Mouse (Mus musculus) liver, embryonic 15.5 days (tissue): ENCODE results near the gene Naaladl2. TPM values are rescaled to one million over a fixed set of nuclear protein-coding genes. Genes with fewer than 3 reads are reported as not detected.

Experiments
- ATAC-seq: fragments of 200-750 bp; cut with Nextera tagmentation; 2 replicates; pipeline ENCODE4 v1.8.0; 2017; ENCODE audit warnings: moderate number of reproducible peaks, mild to moderate bottlenecking, moderate library complexity; ENCODE audit not compliant: insufficient read depth
- H3K27ac ChIP-seq: fragments of 300-500 bp; sonication (generic); replicated peaks from 2 replicates; pipeline ENCODE4 v1.5.1; 2015; ENCODE audit warnings: mild to moderate bottlenecking, inconsistent platforms
- H3K27me3 ChIP-seq: fragments of 300-500 bp; sonication (generic); 2 replicates; pipeline ENCODE4 v1.6.1; 2015; ENCODE audit warnings: mild to moderate bottlenecking, inconsistent platforms
- H3K36me3 ChIP-seq: fragments of 300-500 bp; sonication (generic); replicated peaks from 2 replicates; pipeline ENCODE4 v1.6.1; 2015; ENCODE audit warnings: moderate library complexity, mild to moderate bottlenecking, inconsistent platforms
- H3K4me1 ChIP-seq: fragments of 300-500 bp; sonication (generic); replicated peaks from 2 replicates; pipeline ENCODE4 v1.6.1; 2015; ENCODE audit warnings: inconsistent platforms
- H3K4me2 ChIP-seq: fragments of 300-500 bp; sonication (generic); 2 replicates; pipeline ENCODE4 v1.6.1; 2015; ENCODE audit warnings: moderate library complexity, mild to moderate bottlenecking, inconsistent platforms
- H3K4me3 ChIP-seq: fragments of 300-500 bp; sonication (generic); replicated peaks from 2 replicates; pipeline ENCODE4 v1.5.1; 2015; ENCODE audit warnings: mild to moderate bottlenecking, inconsistent platforms
- H3K9ac ChIP-seq: fragments of 300-500 bp; sonication (generic); 2 replicates; pipeline ENCODE4 v1.6.1; 2015; ENCODE audit warnings: moderate library complexity, mild to moderate bottlenecking, inconsistent platforms
- H3K9me3 ChIP-seq: fragments of 300-500 bp; sonication (generic); replicated peaks from 2 replicates; pipeline ENCODE4 v1.6.1; 2016; ENCODE audit warnings: inconsistent platforms
- WGBS: fragments of 180-500 bp; shearing (Covaris S2); methylation state at CpG from one replicate; pipeline ENCODE4 v1.1.7; 2015; ENCODE audit warnings: mixed read lengths; ENCODE audit not compliant: insufficient replicate concordance; 5-methylcytosine and 5-hydroxymethylcytosine counted together
- polyA plus RNA-seq: library from polyadenylated mRNA; unstranded; fragments of >200 nt; fragmentation: Nextera tagmentation; extraction: Ambion mirVana; gene quantifications from 2 replicates; pipeline ENCODE4 v1.2.1, GENCODE M21; 2015

Gene Naaladl2
- polyA plus RNA-seq, 1 experiment from 2014 or later = 0.22 TPM

- Histone ChIP-seq H3K27me3 (no peaks in the 10 kb centered on the region), H3K36me3 (no peaks in the 10 kb centered on the region), H3K9ac (no peak overlapping the region), H3K4me3 (no peak overlapping the region), H3K4me2 (no peak overlapping the region), H3K4me1 (no peaks in the 10 kb centered on the region), H3K27ac (no peak overlapping the region), H3K9me3 (no peaks in the 10 kb centered on the region)
- 36% methylated on average over 4 of the region's 4 CpGs for WGBS
- no peak for ATAC-seq
Measured at GRCm38 (mm10) chr3:24079761-24080160, 1064.3 kb downstream of the Naaladl2 start.

DNA sequence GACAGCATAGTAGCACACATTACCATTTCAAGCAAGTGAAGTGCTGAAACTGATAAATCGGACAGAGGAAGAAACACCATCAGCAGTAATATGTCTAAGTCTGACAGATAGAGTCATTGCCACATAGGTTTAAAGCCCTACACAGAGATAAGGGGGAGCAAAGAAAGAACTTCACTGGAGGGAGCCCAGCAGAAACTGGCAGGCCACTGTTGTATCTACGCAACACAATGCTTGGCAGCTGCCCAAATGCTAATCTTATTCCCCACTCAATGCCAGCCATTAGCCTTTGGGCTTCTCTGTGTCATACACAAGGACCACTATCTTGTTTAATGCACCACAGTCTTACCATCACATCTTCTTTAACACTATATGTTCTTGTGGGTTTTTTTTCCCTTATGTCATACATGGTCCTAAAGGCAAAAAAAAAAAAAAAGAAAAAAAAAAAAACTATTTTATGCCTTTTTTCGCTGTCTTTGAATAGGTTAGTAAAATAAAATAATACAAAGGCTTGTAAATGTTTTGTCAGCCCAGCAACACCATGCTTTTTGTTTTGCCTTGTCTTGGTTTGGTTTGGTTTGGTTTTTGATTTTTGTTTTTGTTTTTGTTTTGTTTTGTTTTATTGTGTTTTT, 1072.8 kb downstream of the Naaladl2 start:
- Histone ChIP-seq H3K27me3 (no peaks in the 10 kb centered on the region), H3K4me2 (no peak overlapping the region), H3K9me3 (no peaks in the 10 kb centered on the region), H3K4me3 (no peak overlapping the region), H3K9ac (no peak overlapping the region), H3K36me3 (no peaks in the 10 kb centered on the region), H3K27ac (no peak overlapping the region), H3K4me1 (no peaks in the 10 kb centered on the region)
- ATAC-seq = no peak
- 59% methylated on average over 3 of the region's 3 CpGs for WGBS

DNA sequence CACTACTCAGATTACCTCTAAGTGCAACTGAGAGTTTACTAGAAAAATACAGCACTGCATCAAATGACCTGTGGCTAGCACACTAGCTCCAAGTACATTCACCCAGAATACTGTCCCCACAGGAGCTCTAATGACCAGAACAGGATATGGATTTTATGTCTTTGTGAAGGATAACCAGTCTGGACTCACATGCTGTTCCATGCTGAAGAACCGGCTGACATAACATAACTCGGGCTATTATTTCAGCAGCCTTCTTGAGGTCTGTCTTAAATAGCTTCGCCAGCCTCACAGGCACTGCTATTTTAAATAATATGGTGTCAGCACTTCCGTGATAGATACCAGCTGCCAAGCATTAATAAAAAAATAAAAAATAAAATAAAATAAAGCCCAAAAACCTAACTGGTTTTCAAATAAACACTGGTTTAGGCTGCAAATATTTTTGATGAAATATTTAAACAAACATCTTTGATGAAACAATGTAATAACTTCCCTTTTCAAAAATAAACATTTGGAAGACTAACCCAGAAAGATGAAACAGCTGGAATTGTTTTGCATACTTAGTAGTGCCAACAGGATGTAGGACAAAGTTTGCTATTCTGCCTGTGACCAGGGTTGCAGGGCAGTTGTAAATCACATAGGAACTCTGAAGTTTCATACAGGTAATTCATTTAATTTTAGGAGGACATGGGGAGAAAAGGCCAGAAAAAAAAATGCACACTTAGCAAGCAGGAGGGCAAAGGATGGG, 1073.5 kb downstream of the Naaladl2 start:
- no peaks in the 10 kb centered on the region for H3K4me1 ChIP-seq
- H3K27me3 ChIP-seq = no peaks in the 10 kb centered on the region
- no peaks in the 10 kb centered on the region for H3K36me3 ChIP-seq
- 55% methylated on average over 4 of the region's 4 CpGs for WGBS
- H3K9ac ChIP-seq = no peak overlapping the region
- H3K27ac ChIP-seq = no peak overlapping the region
- no peaks in the 10 kb centered on the region for H3K9me3 ChIP-seq
- H3K4me2 ChIP-seq = no peak overlapping the region
- no peak overlapping the region for H3K4me3 ChIP-seq
- ATAC-seq = no peak

DNA sequence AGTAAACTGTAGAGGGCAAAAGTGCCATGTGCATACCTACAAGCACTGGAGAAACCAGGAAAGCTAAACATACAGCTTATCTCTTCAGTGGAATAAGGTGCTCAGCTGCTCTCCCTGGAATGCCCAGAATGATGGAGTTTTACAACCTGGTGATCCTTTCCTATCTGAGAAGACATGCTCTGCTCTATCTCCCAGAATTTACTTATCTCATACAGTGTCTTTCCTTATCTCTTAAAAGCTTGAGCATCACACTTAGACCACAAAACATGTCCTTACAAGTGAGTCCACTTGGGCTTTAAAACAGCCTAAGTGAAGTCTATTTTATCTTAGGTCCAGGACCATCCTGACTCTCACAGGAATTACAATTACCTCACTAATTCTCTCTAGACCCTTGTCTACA, 1095.8 kb downstream of the Naaladl2 start:
- no peak overlapping the region for H3K9ac ChIP-seq
- no peak overlapping the region for H3K4me3 ChIP-seq
- H3K4me1 ChIP-seq = no peaks in the 10 kb centered on the region
- H3K36me3 ChIP-seq = no peaks in the 10 kb centered on the region
- H3K9me3 ChIP-seq = no peaks in the 10 kb centered on the region
- no peaks in the 10 kb centered on the region for H3K27me3 ChIP-seq
- ATAC-seq = no peak
- H3K4me2 ChIP-seq = no peak overlapping the region
- H3K27ac ChIP-seq = no peak overlapping the region

DNA sequence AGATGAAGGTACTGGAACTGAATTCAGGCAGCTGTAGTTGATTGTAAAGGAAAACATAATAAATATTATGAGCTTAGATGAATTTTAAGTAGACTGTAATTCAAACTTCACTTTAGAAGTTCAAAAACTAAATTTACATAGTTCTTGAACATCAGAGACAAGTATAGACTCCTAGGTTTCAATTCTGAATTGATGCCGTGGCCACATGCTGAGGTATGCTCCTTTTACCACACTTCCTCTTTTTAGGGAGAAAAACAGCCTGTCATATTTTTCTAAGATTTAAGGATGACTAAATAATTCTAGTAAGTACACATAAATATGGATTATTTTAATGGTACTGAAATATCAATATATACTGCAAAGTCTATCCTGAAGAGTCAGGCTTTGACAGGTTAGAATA, 1142.3 kb downstream of the Naaladl2 start:
- H3K9ac ChIP-seq = no peak overlapping the region
- H3K4me1 ChIP-seq = no peaks in the 10 kb centered on the region
- H3K4me2 ChIP-seq = no peak overlapping the region
- no peaks in the 10 kb centered on the region for H3K9me3 ChIP-seq
- 56% methylated on average over 1 of the region's 1 CpGs for WGBS
- no peaks in the 10 kb centered on the region for H3K36me3 ChIP-seq
- no peaks in the 10 kb centered on the region for H3K27me3 ChIP-seq
- no peak for ATAC-seq
- no peak overlapping the region for H3K27ac ChIP-seq
- H3K4me3 ChIP-seq = no peak overlapping the region

- no peak overlapping the region for H3K4me3 ChIP-seq
- no peaks in the 10 kb centered on the region for H3K4me1 ChIP-seq
- no peak overlapping the region for H3K4me2 ChIP-seq
- H3K27ac ChIP-seq = no peak overlapping the region
- 62% methylated on average over 1 of the region's 1 CpGs for WGBS
- no peak overlapping the region for H3K9ac ChIP-seq
- no peaks in the 10 kb centered on the region for H3K27me3 ChIP-seq
- H3K36me3 ChIP-seq = no peaks in the 10 kb centered on the region
- no peak for ATAC-seq
- H3K9me3 ChIP-seq = no peaks in the 10 kb centered on the region
Measured at GRCm38 (mm10) chr3:23973727-23974126, 1170.3 kb downstream of the Naaladl2 start.

DNA sequence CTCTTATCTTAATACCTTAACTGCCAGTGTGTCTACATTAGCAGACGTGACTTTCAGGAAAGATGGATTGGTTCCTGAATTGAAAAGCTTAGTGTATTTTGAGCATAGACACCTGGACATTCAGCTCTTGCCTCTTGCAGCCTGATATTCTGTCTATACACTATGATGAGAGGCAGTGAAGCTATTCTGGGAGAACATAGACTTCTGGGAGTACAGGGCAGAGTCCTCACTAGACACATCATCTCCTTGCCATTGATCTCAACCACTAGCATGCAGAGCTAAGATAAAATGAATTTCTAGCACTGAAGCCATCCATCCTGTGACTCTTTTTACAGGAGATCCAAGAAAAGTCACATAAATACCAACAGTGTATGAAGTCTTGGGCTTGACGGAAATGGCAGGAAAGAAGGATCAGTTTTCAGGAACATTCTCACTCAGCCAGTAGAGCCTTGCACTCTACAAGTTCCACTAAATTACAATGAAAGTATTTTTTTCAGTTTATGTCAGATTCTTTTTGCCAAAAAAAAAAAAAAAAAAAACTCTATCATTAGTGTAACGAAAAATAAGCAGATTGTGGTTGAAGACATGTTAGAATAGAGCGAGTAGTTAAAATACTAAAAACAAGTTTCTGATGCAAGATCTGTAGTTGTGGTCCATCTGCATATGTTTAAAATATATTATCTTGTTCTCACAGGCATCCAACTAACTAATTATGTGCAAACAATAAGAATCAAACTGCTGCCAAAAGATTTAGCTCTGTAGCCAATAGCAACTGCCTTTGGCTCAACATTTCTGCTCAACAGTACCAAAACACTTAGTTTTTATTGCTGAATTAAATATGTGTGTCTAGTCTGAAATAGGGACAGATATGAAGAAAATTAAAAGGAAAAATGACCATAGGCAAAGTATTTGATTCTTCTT, 1171.1 kb downstream of the Naaladl2 start:
- no peak for ATAC-seq
- no peak overlapping the region for H3K4me3 ChIP-seq
- H3K27me3 ChIP-seq = no peaks in the 10 kb centered on the region
- H3K9me3 ChIP-seq = no peaks in the 10 kb centered on the region
- 49% methylated on average over 4 of the region's 4 CpGs for WGBS
- H3K36me3 ChIP-seq = no peaks in the 10 kb centered on the region
- H3K4me2 ChIP-seq = no peak overlapping the region
- no peaks in the 10 kb centered on the region for H3K4me1 ChIP-seq
- no peak overlapping the region for H3K27ac ChIP-seq
- H3K9ac ChIP-seq = no peak overlapping the region

- Histone ChIP-seq H3K9ac (no peak overlapping the region), H3K4me1 (no peaks in the 10 kb centered on the region), H3K27me3 (no peaks in the 10 kb centered on the region), H3K27ac (no peak overlapping the region), H3K9me3 (no peaks in the 10 kb centered on the region), H3K4me3 (no peak overlapping the region), H3K4me2 (no peak overlapping the region), H3K36me3 (no peaks in the 10 kb centered on the region)
- ATAC-seq = no peak
Measured at GRCm38 (mm10) chr3:23962961-23963621, 1181.0 kb downstream of the Naaladl2 start.

- 49% methylated on average over 2 of the region's 2 CpGs for WGBS
- Histone ChIP-seq H3K27me3 (no peaks in the 10 kb centered on the region), H3K4me2 (no peak overlapping the region), H3K4me3 (no peak overlapping the region), H3K4me1 (no peaks in the 10 kb centered on the region), H3K36me3 (no peaks in the 10 kb centered on the region), H3K9ac (no peak overlapping the region), H3K9me3 (no peaks in the 10 kb centered on the region), H3K27ac (no peak overlapping the region)
- ATAC-seq = no peak
Measured at GRCm38 (mm10) chr3:23946182-23946581, 1197.9 kb downstream of the Naaladl2 start.

DNA sequence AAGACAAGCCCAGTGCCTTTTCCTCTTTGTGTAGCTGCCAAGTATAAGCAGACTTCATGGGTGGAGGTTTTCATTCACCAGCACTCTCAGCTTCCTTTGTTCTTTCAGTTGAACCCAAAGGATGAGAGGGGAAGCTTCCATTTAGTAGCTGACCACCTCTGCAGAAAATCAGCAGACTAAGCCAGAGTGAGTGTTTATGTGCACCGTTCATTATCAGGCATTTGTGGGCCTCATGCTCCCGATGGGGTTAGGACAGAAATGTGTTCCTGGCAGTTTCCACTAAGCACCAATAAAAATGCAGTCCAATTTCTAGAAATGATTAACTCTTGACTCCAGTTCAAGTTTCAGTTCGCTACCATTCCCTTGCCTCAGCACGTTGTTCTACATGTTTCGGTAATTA, 1206.8 kb downstream of the Naaladl2 start:
- WGBS = 67% methylated on average over 5 of the region's 5 CpGs
- no peaks in the 10 kb centered on the region for H3K36me3 ChIP-seq
- no peak overlapping the region for H3K4me2 ChIP-seq
- H3K9ac ChIP-seq = no peak overlapping the region
- no peak for ATAC-seq
- no peaks in the 10 kb centered on the region for H3K4me1 ChIP-seq
- H3K9me3 ChIP-seq = no peaks in the 10 kb centered on the region
- no peaks in the 10 kb centered on the region for H3K27me3 ChIP-seq
- no peak overlapping the region for H3K27ac ChIP-seq
- no peak overlapping the region for H3K4me3 ChIP-seq

DNA sequence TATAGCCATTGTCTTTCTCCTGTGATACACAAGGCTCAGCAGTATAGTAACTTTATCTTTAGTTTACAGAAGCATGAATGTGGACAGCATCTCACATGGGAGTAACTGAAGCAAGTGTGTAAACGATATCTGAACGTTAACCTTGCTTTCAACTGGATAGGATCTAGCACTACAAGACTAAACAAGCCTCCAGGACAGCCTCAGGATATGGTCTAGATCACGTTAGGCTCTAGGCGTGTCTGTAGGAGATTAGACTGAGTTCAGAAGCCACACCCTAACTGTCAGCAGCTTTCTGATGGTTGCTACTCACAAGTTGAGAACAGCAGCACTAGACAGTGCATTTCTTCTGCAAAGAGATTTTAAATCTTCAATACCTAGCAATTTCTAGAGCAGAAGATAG, 1216.0 kb downstream of the Naaladl2 start:
- H3K27me3 ChIP-seq = no peaks in the 10 kb centered on the region
- 44% methylated on average over 4 of the region's 4 CpGs for WGBS
- no peak overlapping the region for H3K4me3 ChIP-seq
- ATAC-seq = peak; percentile 85
- no peak overlapping the region; the same call in 1 of the 2 replicates for H3K4me2 ChIP-seq
- no peaks in the 10 kb centered on the region for H3K4me1 ChIP-seq
- no peak overlapping the region for H3K9ac ChIP-seq
- no peak overlapping the region for H3K27ac ChIP-seq
- H3K36me3 ChIP-seq = no peaks in the 10 kb centered on the region
- no peaks in the 10 kb centered on the region for H3K9me3 ChIP-seq
